Mouse (Mus musculus) liver, postnatal 0 days (tissue): ENCODE results near the gene Ppm1h. TPM values are rescaled to one million over a fixed set of nuclear protein-coding genes. Genes with fewer than 3 reads are reported as not detected.
"Not testable (repeated sequence)": the region's sequence is repeated elsewhere in the genome, so short reads cannot be mapped to it uniquely, and the experiment has no call there.

ENCODE experiments used
- ATAC-seq: fragments of 200-750 bp; cut with Nextera tagmentation; 2 replicates; pipeline ENCODE4 v1.8.0; 2017; ENCODE audit warnings: mild to moderate bottlenecking, moderate library complexity
- DNase-seq: peaks from one replicate; pipeline ENCODE4 v3.0.0-alpha.2; 2016
- H3K27ac ChIP-seq: fragments of 300-500 bp; sonication (generic); 2 replicates; pipeline ENCODE4 v1.5.1; 2014; ENCODE audit warnings: antibody characterized with exemption, moderate library complexity, mild to moderate bottlenecking, low read depth
- H3K27me3 ChIP-seq: fragments of 300-500 bp; sonication (generic); 2 replicates; pipeline ENCODE4 v1.6.1; 2014; ENCODE audit warnings: low read length, control low read depth, mixed read lengths; ENCODE audit not compliant: insufficient read depth
- H3K36me3 ChIP-seq: fragments of 300-500 bp; sonication (generic); replicated peaks from 2 replicates; pipeline ENCODE4 v1.6.1; 2014; ENCODE audit warnings: mild to moderate bottlenecking, control low read depth, low read length, moderate library complexity, mixed read lengths; ENCODE audit not compliant: insufficient read depth
- H3K4me1 ChIP-seq: fragments of 300-500 bp; sonication (generic); 2 replicates; pipeline ENCODE4 v1.6.1; 2014; ENCODE audit warnings: antibody characterized with exemption, mild to moderate bottlenecking, control low read depth; ENCODE audit not compliant: insufficient read depth
- H3K4me2 ChIP-seq: fragments of 300-500 bp; sonication (generic); 2 replicates; pipeline ENCODE4 v1.6.1; 2014; ENCODE audit warnings: low read depth, mild to moderate bottlenecking, low read length, moderate library complexity, mixed read lengths
- H3K4me3 ChIP-seq: fragments of 300-500 bp; sonication (generic); 2 replicates; pipeline ENCODE4 v1.5.1; 2014; ENCODE audit warnings: low read depth, low read length
- H3K9ac ChIP-seq: fragments of 300-500 bp; sonication (generic); replicated peaks from 2 replicates; pipeline ENCODE4 v1.6.1; 2014; ENCODE audit warnings: mild to moderate bottlenecking, moderate library complexity
- H3K9me3 ChIP-seq: fragments of 300-500 bp; sonication (generic); 2 replicates; pipeline ENCODE4 v1.6.1; 2016; ENCODE audit warnings: mild to moderate bottlenecking, control low read depth, low read length, mixed read lengths
- CTCF ChIP-seq: sonication (generic); IDR thresholded peaks from 2 replicates; pipeline ENCODE4 v1.5.1; 2016; ENCODE audit warnings: antibody characterized with exemption, low read depth
- EP300 ChIP-seq: IDR thresholded peaks from 2 replicates; pipeline ENCODE4 v1.6.1; 2016; ENCODE audit warnings: antibody characterized with exemption, low read depth, mild to moderate bottlenecking
- WGBS: fragments of 180-500 bp; shearing (Covaris S2); extraction: QIAGEN DNeasy Blood & Tissue Kit; methylation state at CpG from one replicate; pipeline ENCODE4 v1.1.7; 2014; ENCODE audit not compliant: insufficient replicate concordance; 5-methylcytosine and 5-hydroxymethylcytosine counted together
- polyA plus RNA-seq: library from polyadenylated mRNA; unstranded; fragments of >200 nt; fragmentation: Nextera tagmentation; extraction: Ambion mirVana; gene quantifications from 2 replicates; pipeline ENCODE4 v1.2.1, GENCODE M21; 2015

Gene Ppm1h
- polyA plus RNA-seq, 1 experiment from 2014 or later, result 3.9 TPM

- H3K9me3 ChIP-seq, result no peaks in the 10 kb centered on the region
- H3K4me1 ChIP-seq, result peaks cover 6% of the 10 kb centered on the region
- ATAC-seq, result no peak
- no peak overlapping the region for H3K4me2 ChIP-seq
- 76% methylated on average over 10 of the region's 10 CpGs for WGBS
- H3K27me3 ChIP-seq, result no peaks in the 10 kb centered on the region
- H3K27ac ChIP-seq, result no peak overlapping the region
- DNase-seq, result no peak
- TF ChIP-seq EP300 (no peak), CTCF (no peak)
- H3K4me3 ChIP-seq, result no peak overlapping the region
- H3K9ac ChIP-seq, result no peak overlapping the region
- no peaks in the 10 kb centered on the region for H3K36me3 ChIP-seq
Measured at GRCm38 (mm10) chr10:122931851-122932550, 253.4 kb downstream of the Ppm1h start.

DNA sequence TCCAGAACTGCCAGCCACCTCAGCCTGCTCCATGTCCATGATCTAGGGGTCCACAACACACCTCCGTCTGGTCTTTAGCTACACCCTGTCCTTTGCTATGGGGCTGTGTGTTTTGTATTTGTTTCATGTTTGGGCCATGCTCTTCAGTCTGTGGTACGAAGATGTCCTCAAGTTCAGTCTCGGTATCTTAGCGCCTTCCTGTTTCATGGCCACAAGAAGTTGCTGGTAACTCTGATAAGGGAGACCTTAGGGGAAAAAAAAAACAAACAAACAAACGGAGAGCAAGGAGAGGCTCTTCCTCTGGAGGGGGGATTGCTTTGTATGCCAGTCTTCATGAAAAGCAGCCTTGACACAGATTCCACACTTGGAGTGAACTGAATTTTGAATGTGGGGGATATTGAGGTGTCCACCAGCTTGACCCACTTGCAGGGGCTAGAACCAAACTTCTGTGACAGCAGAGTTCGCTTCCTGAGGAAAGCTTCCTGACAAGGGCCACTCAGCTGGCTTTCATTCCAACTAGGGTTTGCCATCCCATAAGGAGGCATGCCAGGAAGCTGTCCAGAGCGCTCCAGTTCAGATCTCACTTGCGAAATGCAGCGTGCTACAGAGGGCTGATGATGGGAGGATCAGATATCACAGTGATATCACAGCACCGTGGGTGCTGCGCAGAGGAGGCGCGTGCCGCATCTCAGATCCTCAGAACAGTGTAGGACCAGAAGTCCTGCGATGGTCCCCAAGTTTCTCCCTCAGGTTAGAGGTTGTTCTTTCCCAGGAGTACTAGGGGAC lies 254.7 kb downstream of the Ppm1h start:
- no peak overlapping the region for H3K27ac ChIP-seq
- TF ChIP-seq EP300 (no peak), CTCF (no peak)
- DNase-seq (no peak), ATAC-seq (no peak)
- no peaks in the 10 kb centered on the region for H3K9me3 ChIP-seq
- no peaks in the 10 kb centered on the region for H3K27me3 ChIP-seq
- WGBS, result 52% methylated on average over 15 of the region's 15 CpGs
- peaks cover 6% of the 10 kb centered on the region for H3K4me1 ChIP-seq
- H3K36me3 ChIP-seq, result no peaks in the 10 kb centered on the region
- no peak overlapping the region for H3K4me3 ChIP-seq
- no peak overlapping the region for H3K4me2 ChIP-seq
- H3K9ac ChIP-seq, result no peak overlapping the region

GRCm38 (mm10) chr10:122935406-122935805 lies 256.8 kb downstream of the Ppm1h start:
- not testable (repeated sequence) for ATAC-seq, H3K36me3 ChIP-seq, H3K4me3 ChIP-seq, H3K27ac ChIP-seq, DNase-seq, H3K9ac ChIP-seq, H3K4me2 ChIP-seq, H3K4me1 ChIP-seq, H3K9me3 ChIP-seq, H3K27me3 ChIP-seq
- WGBS, result no CpG with 5 or more reads among the region's 4 CpGs

GRCm38 (mm10) chr10:122937380-122937779 lies 258.8 kb downstream of the Ppm1h start:
- DNase-seq, H3K4me3 ChIP-seq, H3K4me1 ChIP-seq, H3K9me3 ChIP-seq, H3K36me3 ChIP-seq, ATAC-seq, H3K4me2 ChIP-seq, H3K9ac ChIP-seq, H3K27ac ChIP-seq, H3K27me3 ChIP-seq: not testable (repeated sequence)
- no CpG with 5 or more reads among the region's 4 CpGs for WGBS

- no peaks in the 10 kb centered on the region for H3K4me1 ChIP-seq
- 84% methylated on average over 10 of the region's 10 CpGs for WGBS
- H3K27ac ChIP-seq, result no peak overlapping the region
- H3K4me3 ChIP-seq, result no peak overlapping the region
- no peak overlapping the region for H3K9ac ChIP-seq
- no peaks in the 10 kb centered on the region for H3K9me3 ChIP-seq
- H3K36me3 ChIP-seq, result no peaks in the 10 kb centered on the region
- no peak overlapping the region for H3K4me2 ChIP-seq
- ATAC-seq (no peak), DNase-seq (no peak)
- H3K27me3 ChIP-seq, result no peaks in the 10 kb centered on the region
- TF ChIP-seq EP300 (no peak), CTCF (no peak)
Measured at GRCm38 (mm10) chr10:122939546-122939945, 261.0 kb downstream of the Ppm1h start.

- H3K4me1 ChIP-seq, result no peaks in the 10 kb centered on the region
- no peak for ATAC-seq
- H3K9ac ChIP-seq, result no peak overlapping the region
- no peaks in the 10 kb centered on the region for H3K27me3 ChIP-seq
- no peak overlapping the region for H3K4me2 ChIP-seq
- H3K36me3 ChIP-seq, result no peaks in the 10 kb centered on the region
- H3K27ac ChIP-seq, result no peak overlapping the region
- 84% methylated on average over 7 of the region's 7 CpGs for WGBS
- no peaks in the 10 kb centered on the region for H3K9me3 ChIP-seq
- no peak overlapping the region for H3K4me3 ChIP-seq
- TF ChIP-seq EP300 (no peak), CTCF (no peak)
- no peak for DNase-seq
Measured at GRCm38 (mm10) chr10:122942771-122943170, 264.2 kb downstream of the Ppm1h start.
